Mouse (Mus musculus): ENCODE measurements around the gene Amotl2. TPM values are rescaled to one million over a fixed set of nuclear protein-coding genes. Genes with fewer than 3 reads are reported as not detected.

The Amotl2 gene
- polyA plus RNA-seq, 2 experiments from 2014 or later: not detected

DNA sequence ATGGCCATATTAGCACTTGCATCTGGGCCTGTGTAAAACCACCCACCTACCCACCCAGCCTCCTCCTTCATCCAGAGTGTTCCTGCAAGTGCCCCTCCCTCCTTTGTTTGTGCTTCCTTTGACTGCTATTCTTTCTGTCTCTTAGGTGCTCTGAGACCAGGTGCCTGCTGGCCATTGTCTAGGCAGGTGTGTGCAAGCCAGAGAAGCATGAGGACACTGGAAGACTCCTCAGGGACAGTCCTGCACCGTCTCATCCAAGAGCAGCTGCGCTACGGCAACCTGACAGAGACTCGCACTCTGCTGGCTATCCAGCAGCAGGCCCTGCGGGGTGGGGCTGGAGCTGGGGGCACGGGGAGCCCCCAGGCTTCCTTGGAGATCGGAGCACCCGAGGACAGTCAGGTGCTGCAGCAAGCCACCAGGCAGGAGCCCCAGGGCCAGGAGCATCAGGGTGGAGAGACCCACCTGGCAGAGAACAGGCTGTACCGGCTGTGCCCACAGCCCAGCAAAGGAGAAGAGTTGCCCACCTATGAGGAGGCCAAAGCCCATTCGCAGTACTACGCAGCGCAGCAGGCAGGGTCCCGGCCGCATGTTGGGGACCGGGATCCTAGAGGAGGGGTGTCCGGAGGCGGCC, 3.6 kb downstream of the Amotl2 start:
- no peak for ATAC-seq

DNA sequence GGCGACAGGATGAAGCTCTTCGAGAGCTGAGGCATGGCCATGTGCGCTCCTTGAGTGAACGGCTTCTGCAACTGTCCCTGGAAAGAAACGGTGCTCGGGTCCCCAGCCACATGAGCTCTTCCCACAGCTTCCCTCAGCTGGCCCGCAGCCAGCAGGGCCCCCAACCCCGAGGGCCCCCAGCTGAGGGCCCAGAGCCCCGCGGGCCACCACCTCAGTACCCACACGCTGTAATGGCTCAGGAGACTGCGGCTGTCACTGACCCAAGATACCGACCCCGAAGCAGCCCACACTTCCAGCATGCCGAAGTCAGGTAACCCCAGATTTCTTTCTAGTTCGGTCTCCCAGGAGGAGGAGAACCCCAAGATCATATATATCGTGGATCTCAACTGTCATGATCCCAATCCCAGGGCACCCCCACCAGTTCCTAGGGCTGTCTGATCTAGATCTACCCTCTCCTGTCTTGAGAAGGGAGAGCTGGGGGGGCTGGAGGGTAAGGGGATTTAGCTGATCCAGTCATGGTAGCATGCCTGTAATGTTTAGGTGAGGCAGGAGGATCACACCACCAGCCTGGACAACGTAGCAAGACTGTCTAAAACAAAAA, 4.2 kb downstream of the Amotl2 start:
- no peak for ATAC-seq

DNA sequence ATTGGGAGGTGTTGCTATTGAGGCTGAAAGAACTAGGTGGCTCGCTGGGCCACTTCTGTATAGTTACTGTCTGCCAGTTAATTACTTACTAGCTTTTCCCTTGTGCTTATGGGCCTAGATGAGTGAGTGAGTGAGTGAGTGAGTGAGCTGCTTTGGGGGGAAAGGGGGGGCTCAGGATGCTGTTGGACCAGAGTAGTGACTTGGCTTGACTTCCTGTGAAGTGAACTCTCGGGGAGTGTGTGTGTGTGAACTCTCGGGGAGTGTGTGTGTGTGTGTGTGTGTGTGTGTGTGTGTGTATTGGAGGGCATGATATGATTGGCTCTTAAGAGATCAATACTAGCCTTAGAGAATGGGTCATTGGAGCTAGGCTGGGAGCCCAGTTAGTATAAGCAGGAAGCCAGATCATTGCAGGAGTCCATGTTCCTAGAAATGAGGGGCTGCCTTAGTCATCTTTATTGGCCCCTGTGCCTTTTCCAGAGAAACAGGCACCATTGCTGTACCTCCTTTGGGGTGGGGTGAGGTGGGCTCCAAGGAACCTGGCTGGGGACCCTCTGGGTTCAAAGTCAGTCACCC, 5.0 kb downstream of the Amotl2 start:
- ATAC-seq: no peak

DNA sequence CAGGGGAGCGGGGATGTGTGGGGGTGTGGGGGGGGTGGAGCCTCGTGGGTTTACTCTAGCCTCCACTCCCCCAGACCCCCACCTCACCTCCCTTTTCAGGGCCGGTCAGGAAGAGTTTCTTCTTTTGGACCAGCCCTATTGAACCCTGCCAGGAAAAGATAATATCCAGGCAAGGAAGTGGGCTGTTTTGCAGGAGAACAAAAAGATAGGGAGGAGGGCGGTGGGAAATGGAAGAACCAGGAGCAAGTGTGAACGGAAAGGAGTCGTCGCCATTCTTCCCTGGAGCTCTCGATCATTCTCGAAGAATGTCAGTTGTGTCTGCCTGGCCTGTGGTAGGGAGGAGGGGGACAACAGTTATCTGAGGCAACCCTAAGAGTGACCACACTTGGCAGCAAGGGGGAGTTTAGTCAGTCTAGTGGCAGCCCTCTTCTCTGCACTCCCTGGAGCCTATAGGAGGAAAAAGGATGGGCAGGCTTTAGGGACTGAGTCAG, 5.6 kb downstream of the Amotl2 start:
- no peak for ATAC-seq

GRCm38 (mm10) chr9:102722750-102723149, 6.3 kb downstream of the Amotl2 start:
- ATAC-seq: no peak

- no peak for ATAC-seq
Observed at GRCm38 (mm10) chr9:102723241-102723709, 6.8 kb downstream of the Amotl2 start.

DNA sequence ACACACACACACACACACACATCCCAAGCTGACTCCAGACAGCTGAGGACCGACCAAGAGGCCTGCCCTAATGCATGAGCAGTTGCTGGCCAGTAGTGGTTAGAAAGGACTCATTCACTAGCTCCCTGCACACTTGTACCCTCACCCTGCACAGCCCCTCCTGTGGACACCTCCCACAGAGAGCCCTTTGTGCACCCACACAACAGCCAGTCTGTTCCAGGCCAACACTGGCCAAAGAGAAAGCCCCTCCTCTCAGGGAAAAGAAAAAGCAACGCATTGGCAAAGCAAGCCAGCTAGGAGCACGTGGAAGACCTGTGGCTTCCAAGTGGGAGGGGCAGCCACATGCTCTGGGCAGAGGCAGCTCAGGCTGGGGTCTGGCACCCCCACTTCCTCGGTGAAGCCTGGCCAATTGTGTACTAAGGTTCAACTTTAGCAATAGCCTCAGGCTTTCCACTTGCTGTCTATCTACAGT, 7.6 kb downstream of the Amotl2 start:
- ATAC-seq: no peak

DNA sequence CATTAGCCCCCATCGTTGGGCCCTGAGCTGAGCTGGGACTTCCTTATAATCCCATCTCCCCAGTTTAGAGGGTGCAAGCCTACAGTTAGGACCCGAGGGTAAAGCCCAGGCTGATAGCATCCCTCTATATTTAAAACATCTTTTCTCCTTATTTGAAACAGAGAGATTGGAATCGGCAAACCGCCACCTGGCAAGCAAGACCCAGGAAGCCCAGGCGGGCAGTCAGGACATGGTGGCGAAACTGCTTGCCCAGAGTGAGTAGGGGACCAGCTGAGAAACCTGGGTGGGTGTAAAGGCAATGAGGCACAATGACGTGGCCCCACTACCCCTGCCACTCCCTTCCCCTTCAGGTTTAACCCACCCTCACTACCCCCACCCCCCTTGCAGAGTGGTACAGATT, 8.5 kb downstream of the Amotl2 start:
- ATAC-seq: no peak

DNA sequence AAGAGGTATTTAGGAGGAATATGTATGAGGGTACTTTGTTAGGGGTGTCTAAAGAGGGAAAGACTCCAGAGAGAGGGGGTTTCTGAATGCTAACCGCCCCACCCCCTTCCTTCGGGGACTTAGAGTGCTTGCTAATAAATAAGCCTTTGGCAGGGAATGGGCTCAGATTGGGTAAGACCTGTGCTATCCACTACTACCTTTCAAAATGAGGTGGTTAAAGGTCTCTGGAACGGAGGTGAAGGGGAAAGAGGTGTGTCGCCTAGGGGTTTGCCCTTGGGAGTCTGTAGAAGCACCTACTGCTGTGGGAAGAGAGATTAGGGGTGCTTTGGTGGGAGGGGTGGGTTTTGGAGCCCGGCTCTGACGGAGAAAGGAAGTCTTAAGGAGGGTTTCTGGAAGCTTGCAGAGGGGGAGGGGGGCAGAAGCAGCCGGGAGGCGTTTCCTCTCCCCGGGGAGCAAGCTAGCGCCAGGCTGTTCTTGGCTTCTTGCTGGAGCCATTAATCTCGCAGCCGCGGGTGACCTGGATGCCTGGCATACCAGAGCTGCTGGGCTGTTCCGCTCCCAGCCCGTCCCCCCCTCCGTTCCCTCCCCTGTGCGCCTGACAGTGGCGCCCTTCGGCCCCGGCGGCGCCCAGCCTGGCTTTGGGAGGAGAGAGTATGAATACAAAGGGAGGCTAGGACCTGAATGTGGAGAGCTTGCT, 9.6 kb downstream of the Amotl2 start:
- no peak for ATAC-seq

GRCm38 (mm10) chr9:102726811-102727210, 10.3 kb downstream of the Amotl2 start:
- ATAC-seq: no peak

DNA sequence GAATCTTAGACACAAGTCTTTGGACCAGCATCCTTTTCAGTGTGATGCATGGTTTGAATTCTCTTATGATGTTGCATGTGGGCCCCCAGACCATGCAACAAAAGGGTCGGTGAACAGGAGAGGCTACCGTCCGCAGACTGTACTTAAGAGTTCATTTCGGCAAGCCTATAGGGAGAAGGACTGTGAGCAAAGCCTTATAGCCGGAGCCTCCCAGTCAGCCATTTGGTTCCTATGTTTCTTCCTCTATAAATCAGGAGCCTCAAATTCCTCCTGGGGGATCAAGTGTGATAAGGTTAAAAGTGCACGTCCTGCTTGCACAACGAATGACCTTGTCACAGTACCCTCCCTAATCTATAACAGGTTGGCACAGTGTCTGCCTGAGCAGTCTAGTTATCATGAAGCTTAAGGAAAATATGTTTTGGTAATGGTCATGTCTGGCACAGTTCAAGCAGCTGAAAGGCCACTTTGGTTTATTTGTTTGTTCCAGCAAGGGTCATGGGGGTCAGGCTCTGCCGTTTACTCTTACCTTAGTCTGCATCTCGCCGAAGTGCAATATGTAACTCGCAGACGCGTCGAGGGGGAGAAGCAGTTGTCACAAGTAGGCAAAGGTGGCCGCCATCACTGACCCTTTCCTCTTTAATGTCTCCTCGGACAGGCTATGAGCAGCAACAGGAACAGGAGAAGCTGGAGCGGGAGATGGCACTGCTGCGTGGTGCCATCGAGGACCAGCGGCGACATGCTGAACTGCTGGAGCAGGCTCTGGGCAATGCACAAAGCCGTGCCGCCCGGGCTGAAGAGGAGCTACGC, 11.4 kb downstream of the Amotl2 start:
- no peak for ATAC-seq

DNA sequence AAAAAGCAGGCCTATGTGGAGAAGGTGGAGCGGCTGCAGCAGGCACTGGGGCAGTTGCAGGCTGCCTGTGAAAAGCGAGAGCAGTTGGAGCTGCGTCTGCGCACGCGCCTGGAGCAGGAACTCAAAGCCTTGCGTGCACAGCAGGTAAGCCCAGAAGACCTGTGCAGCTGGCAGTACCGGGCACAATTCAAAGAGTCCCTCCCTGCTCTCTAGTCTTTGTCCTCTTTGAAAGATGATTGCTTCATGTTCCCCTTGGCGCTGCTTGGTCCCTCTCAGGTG, 11.9 kb downstream of the Amotl2 start:
- ATAC-seq: no peak

- no peak for ATAC-seq
Observed at GRCm38 (mm10) chr9:102729093-102729845, 12.8 kb downstream of the Amotl2 start.

DNA sequence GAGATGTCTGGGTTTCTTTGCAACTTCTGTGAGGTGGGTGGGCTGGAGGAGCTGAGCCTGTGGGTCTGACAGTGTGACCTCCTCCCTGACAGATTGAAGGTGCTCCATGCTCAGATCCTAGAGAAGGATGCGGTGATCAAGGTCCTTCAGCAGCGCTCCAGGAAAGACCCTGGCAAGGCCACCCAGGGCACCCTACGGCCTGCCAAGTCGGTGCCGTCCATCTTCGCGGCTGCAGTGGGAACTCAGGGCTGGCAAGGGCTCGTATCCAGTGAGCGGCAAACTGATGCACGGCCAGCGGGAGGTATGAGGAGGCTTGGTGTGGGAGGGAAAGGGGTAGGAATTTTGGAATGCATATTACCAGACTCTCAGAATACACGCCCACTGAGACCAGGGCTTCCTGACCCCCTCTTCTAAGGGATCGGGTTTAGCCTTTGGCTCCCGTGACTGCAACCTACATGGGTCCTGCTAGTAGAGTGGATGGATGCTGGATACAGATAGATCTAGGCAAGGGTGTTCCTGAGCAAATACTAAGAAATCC, 13.5 kb downstream of the Amotl2 start:
- no peak for ATAC-seq

- no peak for ATAC-seq
Observed at GRCm38 (mm10) chr9:102731044-102731471, 14.6 kb downstream of the Amotl2 start.

GRCm38 (mm10) chr9:102731574-102732175, 15.2 kb downstream of the Amotl2 start:
- ATAC-seq: no peak

DNA sequence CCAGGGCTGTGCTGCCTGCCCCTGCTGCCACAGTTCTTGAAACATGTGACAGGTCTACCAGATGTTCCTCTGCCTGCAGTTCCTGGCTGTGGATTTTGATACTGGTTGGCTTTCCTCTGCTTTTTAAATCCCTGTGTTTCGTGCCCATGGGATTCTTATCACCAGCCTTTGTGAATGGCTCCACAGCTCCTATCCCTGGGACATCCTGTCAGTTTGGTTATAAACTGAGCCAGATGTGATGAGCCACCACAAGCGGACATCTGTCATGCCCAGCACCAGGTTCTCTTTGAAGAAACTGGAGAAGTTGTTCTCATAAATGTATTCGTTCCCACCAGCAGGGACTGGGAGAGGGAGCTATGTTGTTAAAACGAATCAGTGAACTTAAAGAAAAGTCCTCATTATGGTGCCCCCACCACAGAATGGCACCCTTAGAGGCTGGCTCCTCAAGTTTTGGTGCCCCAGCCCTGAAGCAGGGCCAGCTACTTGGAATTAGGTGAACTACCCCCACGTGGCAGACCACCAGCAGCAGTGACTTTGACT, 15.9 kb downstream of the Amotl2 start:
- no peak for ATAC-seq

GRCm38 (mm10) chr9:102733459-102733858, 17.0 kb downstream of the Amotl2 start:
- no peak for ATAC-seq

GRCm38 (mm10) chr9:102733999-102734738, 17.7 kb downstream of the Amotl2 start:
- no peak for ATAC-seq

- no peak for ATAC-seq
Observed at GRCm38 (mm10) chr9:102734739-102735075, 18.2 kb downstream of the Amotl2 start.
